Mouse (Mus musculus) cerebellum, postnatal 36 days (tissue): Measurements from ENCODE around the gene Arid3a.
"Not testable (repeated sequence)": the region's sequence is repeated elsewhere in the genome, so short reads cannot be mapped to it uniquely, and the experiment has no call there.

Experiments used
- DNase-seq, 2 experiments: peaks; one replicate each; pipeline ENCODE4 v3.0.0; 2021 to 2022; ENCODE audit warnings: mixed read lengths in 2 of 2

The Arid3a gene

DNA sequence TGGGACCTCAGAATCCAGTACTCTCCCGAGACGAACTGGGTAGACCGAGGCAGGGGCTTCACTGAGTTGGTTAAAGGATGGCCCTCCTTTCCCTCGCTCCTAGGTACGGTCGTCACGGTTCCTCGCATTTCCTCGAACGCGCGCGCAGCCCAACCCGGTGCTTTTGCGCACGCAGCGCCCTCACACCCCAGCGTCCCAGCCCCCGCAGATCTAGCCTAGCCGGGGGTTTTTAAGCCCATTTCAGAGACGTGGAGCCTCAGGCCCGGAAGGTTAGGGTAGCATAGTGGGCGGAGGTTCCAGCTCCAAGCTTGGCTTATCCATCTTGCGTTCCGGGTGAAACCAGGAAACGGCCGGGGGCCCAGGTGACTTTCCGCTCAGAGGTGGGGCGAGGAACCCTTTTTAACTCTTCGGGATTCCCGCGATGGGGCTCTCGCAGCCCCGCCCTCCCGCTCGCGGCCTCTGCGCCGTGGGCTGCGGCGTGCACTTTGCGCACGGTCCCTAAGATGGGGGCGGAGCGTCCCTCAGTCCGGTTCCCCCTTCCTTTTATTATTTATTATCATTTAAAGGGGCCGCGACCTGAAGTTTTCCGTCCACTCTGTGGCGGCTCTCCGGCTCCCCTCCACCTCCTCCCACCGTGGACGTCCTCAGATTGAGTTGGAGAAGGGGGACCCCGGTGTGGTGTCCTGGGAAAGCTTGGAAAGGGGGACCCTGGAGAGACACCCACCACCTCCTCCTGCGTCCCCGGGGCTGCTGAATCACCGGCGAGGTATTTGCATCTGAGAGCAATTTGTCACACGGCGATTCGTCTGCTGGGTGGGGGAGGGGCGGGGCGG is at the start of gene Arid3a:
Gene Arid3a, plus strand, starts transcription at position 553 of the 833 bp plus-strand sequence.
- peak; percentile 87 to 90 for DNase-seq

DNA sequence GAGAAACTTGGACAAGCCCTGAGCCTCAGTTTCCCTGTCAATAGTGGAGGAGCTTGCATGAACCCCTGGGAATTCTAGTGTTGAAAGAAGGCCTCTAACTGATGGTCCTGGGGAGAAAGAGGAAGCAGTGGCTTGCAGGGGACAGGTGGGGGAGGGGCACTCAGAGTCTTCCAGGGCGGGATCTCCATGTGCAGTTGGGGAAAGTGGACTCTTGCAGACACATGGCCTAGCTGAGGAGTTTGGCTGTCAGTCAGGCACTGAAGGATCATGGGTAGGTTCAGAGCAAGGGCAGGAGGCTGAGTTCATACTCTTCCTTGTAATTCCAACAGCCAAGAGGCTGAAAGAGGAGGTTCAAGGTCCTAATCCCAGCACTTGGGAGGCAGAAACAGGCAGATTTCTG is 49.7 kb upstream of the Arid3a start:
- DNase-seq, result no peak

DNA sequence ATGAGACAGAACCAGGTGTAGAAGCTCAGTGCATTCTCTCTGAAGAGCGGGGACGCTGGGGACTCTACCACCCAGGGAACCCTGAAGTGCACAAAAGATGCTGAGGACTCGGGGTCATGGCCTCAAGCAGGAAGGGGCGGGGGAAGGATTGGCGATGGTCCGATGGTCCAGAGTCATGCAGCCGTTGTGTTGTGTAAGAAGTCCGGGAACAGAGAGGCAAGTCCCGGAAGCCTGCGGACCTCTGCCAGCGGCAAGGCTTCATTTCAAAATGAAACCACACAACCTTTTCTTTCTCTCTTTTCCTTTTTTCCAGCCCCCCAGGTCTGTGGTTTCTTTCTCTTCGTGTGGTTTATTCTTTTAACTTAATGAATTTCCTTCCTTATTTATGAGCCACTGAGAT is 49.1 kb upstream of the Arid3a start:
- no peak for DNase-seq

DNA sequence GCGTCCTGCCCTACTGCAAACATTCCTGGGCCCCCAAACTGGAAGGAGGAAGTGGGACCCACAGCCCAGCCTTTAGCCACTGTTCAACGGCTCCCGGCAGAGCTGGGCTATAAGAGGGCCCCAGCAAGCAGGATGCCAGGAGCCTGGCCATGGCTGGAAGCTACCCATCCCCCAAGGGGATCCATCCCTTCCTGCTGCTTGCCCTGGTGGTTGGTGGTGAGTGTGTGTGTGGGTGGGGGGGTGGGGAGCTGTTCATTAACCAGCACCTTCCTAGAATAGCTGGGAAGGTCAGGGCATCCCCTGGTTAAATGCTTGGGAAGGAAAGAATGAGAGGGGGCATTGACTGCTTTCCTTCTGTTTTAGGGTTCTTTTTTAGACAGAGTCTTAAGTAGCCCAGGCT is 47.3 kb upstream of the Arid3a start:
- no peak for DNase-seq

DNA sequence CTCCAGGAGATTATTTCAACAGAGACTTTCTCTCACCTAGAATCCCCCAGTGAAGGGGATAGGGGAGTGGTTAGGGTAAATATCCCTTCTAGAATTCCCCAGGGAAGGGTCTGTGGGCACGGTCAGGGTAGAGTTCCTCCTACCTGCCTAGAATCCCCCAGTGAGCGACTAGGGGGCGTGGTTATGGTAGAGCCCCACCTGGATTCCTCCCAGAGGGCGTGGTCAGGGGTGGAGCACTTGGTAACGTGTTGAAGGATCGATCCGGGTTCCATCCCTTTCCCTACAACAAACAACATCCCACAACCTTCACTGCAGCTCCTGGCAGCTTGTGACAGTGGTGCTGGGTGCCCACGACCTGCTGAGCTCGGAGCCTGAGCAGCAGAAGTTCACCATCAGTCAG is 46.1 kb upstream of the Arid3a start:
- DNase-seq, result no peak

DNA sequence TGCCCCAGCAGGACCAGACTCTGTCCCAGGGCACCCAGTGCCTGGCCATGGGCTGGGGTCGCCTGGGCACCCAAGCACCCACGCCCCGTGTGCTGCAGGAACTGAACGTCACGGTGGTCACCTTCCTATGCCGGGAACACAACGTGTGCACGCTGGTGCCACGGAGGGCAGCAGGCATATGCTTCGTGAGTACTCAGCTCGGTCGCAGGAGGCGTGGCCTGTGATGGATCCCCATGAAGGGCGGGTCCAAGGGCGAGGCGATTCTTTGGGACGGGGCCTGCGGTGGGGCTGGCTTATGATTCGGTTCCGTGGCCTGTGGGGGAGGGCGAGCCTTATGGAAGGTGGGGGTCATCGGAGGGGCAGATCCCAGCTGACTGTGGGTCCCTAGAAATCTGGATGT is 44.9 kb upstream of the Arid3a start:
- peak in 1 of 2 experiments; percentile 13 for DNase-seq

DNA sequence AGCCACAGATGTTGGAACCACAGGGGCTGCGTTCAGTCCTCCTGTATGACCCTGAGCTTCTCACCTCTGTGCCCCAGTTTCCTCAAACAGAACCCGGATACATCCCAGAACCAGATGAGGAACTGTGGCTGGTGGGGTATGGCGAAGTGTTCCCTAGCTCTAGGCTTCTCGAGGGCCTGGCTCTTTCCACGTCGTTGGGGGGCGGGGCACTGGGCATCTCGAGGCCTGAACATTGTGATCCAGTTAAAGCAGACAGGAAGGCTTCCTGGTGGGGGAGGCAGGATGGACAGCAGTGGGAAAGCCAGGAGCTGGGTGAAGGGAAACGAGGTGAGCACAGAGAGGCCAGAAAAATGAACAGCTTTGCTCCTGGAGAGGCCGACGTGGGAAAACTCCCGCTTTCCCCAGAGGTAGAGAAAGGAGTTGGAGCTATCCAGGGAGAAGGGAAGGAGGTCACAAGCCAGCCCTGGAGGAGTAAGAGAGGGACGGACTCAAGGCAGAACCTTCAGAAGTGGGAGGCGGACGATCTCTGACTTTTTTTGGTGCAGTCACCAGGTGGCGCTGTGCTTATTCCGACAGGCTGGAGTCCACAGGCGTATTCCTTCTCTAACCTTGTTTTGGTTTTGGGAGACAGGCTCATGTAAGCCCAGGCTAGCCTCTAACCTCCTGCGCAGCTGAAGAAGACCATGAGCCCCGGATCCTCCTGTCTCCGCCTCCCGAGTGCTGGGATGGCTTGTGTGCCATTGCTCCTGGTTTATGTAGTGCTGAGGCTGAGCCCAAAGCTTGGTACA is 43.4 kb upstream of the Arid3a start:
- DNase-seq, result peak; percentile 86 to 88

DNA sequence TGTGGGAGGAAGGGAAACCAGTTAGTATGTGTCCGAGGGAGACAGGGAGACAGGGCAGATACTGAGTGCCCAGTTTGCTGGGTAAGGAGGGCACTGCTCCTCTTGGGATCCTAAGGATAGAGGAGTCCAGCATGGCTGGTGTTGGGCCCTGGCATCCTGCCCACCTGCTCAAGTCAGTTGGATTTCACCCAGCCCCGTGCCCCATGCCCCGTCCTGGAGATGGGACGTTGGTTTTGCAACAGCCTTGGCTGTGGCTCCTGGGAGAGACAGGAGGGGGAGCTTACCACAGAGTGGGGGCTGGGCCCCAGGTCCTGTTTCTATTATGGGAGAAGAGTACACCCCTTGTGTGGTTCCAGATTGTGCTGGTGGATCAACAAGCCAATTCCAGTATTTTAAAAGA is 42.4 kb upstream of the Arid3a start:
- DNase-seq, result peak; percentile 39 to 54

DNA sequence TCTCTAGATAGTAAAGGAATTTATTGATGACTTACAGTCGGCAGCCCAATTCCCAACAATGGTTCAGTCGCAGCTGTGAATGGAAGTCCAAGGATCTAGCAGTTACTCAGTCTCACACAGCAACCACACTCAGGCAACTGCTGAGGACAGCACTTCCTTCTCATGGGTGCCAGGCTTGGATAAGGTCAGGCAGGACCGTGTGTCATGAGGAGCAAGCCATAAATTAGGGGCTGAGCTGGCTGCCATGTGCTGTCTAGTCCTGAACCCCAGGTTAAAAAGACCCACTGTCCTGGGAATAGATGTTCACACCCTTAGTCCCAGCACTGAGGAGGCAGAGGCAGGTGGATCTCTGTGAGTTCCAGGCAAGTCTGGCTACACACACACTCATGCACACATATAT is 41.9 kb upstream of the Arid3a start:
- not testable (repeated sequence) for DNase-seq

DNA sequence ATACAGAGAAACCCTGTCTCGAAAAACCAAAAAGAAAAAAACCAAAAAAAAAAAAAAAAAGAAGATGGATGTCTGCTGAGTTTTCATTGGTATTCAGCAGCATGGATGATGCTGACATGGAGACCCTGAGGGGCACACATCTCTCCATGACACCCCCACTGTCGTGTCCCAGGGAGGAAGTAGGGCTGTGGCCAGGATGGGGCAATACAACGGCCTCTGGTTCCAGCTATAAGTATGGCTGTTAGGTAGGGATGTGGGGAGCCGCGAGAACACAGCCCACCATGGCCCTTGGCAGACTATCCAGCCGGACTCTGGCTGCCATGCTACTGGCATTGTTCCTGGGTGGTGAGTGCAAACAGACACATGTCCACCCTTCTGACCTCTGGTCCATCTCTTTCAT is 40.8 kb upstream of the Arid3a start, which contains the start of gene Elane:
Gene Elane, plus strand, starts transcription at position 194 of the 400 bp plus-strand sequence.
- no peak for DNase-seq

DNA sequence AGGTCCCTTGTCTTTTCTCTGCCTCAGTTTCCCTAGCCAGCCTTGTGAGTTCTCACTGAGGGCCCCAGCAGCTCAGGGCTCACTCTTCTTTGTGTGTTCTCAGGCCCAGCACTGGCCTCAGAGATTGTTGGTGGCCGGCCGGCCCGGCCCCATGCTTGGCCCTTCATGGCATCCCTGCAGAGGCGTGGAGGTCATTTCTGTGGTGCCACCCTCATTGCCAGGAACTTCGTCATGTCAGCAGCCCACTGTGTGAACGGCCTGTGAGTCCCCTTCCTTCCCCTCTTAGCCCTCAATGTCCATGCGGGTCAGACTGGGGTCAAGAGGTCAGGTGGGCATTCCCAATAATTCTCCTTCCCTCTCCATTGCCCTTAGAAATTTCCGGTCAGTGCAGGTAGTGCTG is 40.2 kb upstream of the Arid3a start:
- DNase-seq, result no peak

DNA sequence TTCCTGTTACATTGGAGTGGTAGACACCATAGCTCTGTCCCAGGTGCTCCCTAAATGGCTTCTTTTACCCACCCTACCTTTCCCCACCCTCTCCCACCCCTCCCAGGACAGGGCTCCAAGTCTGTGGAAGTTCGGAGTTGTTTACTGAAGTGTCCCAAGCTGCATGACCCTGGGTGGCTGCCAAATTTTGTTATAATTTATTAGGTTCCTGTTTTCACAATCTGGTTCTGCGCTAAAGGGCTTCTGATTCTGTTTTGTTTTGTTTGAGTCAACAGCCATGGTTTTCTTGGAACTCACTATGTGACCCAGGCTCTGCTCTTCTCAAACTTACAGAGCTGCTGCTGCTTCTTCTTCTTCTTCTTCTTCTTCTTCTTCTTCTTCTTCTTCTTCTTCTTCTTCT is 37.5 kb upstream of the Arid3a start:
- DNase-seq, result no peak

DNA sequence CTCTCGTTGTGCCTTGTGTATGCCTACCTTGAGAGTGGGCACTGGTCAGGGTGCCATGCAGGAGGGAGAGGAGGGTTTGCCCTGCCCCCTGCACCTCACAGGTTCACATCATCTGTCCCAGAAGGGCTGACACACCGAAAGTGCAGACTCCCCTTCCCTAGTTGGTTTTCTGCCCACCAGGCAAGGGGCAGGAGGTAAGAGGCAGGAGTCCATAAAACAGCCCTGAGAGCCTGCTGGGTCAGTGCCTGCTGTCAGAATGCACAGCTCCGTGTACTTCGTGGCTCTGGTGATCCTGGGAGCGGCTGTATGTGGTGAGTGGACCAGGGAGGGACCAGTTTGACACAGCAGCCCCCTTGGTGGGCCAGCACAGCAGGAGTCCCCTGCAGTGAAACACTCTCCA is 36.2 kb upstream of the Arid3a start, which contains the start of gene Cfd:
Gene Cfd, plus strand, starts transcription at position 184 of the 400 bp plus-strand sequence.
- peak in 1 of 2 experiments; percentile 4 for DNase-seq

DNA sequence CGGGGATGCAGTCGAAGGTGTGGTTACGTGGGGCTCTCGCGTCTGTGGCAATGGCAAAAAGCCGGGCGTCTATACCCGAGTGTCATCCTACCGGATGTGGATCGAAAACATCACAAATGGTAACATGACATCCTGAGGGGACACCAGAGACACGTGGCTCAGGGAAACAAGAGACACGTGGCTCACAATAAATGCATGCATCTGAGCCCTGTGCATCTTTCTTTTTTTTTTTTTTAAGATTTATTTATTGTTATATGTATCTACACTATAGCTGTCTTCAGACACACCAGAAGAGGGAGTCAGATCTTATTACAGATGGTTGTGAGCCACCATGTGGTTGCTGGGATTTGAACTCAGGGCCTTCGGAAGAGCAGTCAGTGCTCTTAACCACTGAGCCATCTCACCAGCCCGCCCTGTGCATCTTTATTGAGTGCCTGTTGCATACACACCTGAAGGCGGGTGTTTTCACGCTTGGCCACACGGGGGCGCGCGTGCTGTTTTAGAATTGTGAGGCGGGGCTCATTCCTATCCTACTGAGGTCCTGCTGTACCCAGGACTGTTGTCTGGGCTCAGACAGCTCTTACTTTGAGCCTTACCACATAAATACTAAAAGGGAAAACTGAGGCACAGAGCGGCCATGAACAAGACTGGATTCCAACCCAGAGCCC is 34.3 kb upstream of the Arid3a start:
- peak; percentile 83 to 86 for DNase-seq

DNA sequence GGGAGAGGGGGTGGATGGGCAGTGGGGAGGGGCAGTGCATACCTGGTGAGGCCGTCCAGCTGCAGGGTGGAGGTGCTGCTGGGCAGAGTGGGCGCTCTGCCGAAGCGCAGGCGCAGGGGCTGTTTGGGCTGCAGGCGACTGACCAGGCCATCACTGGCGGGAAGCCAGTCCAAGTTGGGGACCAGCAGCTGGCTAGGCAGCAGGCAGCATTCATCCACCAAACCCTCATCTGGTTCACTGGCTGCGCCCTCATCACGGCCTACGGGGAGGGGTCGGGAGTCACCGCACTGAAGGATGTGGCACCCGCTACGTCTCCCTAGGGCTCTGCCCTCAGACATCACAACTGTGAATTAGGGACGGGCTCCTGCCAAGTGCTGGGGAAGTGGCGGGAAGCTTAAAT is 30.5 kb upstream of the Arid3a start:
- DNase-seq, result peak in 1 of 2 experiments; percentile 5

DNA sequence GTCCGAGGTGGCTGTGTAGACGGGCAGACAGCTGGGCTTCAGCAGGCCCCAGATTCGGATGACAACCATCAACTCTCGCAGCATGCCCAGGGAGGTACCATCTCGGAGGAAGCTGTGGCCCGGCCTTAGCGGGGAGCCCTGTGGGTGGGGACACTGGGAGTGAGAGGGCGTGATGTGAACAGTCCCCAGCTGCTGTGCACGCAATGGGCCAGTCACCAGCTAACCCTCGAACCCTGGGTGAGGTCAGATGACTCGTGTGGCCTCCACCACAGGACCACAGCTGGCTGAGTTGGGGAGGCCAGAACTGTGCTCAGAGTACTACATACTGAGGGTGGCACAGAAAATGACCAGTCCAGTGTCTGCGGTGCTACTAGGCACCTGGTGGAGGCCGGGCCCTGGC is 30.0 kb upstream of the Arid3a start:
- DNase-seq, result no peak

DNA sequence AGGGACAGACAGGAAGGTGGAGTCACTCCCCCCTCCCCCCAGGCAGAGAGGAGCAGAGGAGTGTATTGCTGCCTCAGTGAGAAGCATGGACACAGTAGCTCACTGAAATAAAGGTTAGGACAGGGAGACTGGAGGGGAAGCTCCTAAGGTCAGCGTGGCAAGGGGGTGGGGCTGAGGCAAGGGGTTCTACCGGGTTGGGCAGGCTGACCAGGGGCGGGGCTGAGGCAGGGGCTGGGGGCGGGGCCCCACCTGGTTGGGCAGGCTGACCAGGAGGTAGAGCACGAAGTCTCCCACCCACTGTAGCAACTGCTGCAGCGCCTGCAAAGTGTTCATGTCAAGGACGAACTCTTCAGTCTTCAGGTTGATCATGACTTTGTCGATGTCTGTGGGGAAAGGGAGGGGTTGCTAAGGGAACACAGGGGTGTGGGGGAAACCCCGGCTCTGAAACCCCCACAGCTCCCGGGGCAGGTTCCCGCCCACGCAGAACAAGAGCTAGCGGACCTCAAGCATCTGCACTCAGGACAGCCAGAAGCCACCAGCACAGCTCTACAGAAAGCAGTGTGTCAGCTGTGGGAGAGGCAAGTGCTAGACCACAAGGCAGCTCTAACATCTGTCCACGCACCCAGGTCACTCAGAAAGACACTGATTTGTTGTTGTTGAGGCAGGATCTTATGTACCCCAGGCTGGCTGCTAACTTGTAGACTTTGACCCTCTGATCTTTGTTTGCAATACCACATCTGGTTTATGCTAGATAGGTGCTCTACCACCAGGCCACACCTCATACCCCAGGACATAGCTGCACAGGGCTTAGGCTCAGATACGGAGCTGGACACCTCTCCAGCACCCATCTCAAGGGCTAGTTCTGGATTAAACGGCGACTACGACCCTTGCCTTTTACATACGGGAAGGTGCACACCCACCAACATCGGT is 29.3 kb upstream of the Arid3a start:
- no peak for DNase-seq

DNA sequence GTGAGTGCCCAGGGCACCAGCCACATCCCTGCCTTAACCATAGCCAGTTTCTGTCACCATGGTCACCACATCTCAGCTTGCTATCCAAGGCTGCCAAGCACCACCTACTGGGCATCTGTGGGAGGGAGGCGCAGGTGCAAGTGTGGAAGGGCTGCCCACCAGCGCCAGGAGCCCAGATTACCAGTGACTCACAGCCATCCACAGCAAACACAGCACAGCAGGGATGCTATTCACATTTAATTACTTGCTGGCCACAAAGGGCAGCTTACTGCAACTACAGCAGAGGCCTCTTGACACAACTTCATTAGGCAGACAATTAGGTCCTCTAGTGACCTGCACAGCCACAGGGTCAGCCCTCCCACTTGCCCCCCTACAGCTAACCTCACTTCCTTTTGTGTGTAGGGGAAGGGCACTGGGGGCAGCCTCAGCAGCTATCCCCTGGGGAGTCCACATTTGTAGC is 25.9 kb upstream of the Arid3a start:
- DNase-seq, result peak in 1 of 2 experiments; percentile 29

DNA sequence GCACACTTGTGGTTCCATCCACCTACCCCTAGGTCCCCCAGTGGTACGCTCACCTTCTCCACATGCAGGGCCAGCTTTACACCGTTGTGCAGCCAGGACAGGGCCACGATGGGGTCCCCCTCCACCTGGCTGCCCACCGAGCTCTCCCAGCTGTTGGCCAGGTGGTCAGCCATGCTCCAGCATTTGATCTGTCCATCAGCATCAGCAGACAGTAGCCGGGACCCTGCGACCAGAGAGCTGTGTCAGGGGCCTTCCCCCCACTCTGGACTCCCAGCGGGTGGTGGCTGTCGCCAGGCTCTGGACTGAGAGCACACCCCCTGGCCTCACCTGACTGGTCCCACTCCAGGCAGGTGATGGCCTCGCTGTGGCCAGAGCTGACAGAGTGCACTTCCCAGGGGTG is 20.1 kb upstream of the Arid3a start:
- DNase-seq, result no peak

DNA sequence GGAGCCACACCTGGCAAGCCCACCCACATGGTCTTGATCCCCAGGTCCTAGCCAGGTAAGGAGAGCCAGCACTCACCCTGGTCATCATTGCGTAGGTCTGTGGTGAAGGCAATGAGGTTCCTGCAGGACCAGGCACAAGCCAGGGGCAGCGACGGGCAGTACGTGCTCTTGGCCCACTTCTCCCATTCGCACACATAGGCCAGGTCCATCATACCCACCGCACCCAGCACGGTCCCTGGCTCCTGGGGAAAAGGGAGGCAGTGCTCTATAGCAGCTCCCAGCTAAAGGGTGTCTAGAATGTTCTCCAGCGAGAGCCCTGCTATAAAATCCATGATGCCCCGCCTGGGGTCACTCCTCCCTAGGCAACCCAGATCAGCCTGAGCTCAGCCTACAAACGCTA is 19.4 kb upstream of the Arid3a start:
- DNase-seq, result no peak

DNA sequence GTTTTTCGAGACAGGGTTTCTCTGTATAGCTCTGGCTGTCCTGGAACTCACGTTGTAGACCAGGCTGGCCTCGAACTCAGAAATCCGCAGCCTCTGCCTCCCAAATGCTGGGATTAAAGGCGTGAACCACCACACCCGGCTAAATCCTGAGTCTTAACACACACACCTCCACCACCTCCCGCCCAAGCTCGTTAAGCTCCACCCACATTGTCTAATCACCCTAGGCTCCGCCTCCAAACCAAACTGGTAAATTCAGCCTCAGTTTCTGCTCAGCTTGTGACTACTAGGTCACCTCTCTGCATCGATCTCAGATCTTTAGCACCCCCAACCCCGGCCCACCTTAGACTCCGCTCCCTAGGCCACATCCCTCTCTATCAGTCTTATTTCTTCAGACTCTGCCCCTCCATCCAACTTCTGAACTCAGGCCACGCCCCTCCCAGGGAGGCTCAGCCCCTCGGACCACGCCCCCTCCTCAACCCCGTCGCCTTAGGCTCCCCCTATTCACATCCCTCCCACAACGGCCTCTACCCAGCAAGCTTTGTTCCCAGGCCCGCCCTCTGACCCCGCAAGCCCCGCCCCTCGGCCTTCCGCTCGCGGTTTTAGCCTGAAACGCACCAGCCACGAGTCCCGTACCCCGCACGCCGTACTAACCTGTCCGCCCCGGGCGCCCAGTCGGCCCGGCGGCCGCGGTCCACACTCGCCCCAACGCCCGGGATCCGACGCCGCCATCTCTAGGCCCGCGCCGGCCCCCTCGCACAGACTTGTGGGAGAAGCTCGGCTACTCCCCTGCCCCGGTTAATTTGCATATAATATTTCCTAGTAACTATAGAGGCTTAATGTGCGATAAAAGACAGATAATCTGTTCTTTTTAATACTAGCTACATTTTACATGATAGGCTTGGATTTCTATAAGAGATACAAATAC is 18.4 kb upstream of the Arid3a start, which contains the start of gene Med16:
Gene Med16, minus strand, starts transcription at position 757 of the 925 bp plus-strand sequence.
- peak; percentile 93 for DNase-seq
